Mouse (Mus musculus): ENCODE data around the gene Zfp94.

DNA sequence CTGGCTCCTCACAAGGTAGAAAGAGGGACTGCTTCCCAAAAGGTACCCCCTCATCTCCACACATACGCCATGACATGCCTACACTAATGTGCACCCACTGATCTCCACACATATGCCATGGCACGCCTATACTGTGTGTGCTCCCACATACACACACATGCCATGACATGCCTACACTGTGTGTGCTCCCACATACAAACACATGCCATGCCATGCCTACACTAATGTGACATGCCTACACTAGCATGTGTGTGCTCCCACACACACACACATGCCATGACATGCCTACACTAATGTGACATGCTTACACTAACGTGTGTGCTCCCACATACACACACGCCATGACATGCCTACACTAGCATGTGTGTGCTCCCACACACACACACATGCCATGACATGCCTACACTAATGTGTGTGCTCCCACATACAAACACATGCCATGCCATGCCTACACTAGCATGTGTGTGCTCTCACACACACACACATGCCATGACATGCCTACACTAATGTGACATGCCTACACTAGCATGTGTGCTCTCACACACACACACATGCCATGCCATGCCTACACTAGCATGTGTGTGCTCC, 26.3 kb downstream of the Zfp94 start:
- TF ChIP-seq CTCF (IDR thresholded peaks at IDR 0.05; ENCODE audit: insufficient read depth, low read length) (no peak), POLR2A (IDR thresholded peaks at IDR 0.05; ENCODE audit: borderline replicate concordance, extremely low read depth, low read depth, low read length) (no peak)
